Comparison of ENCODE assay signal across 17 mouse cellular contexts in the genomic region with DNA sequence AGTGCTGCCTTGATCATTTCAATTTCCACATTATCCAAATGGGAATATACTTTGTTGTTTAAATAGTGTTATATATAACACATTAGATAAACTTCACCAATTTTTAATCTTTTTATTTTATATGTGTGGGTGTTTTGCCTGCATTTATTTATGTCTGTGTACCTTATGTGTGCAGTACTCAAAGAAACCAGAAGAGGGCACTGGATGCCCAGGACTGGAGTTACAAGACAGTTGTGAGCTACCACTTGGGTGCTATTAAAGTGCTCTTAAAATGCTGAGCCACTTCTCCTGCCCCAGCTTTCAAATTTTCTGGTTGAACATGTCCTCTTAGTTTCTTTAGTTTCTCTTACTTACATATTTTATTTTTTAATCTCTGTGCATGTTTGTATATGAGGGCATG. TPM values are rescaled to one million over a fixed set of nuclear protein-coding genes. Genes with fewer than 3 reads are reported as not detected.
DNase-seq lines count a peak whose midpoint lies in the region; ATAC-seq and TF ChIP-seq lines count a peak whose summit lies in the region.
"Had no signal": no experiment of that assay in that cellular context is flagged by ENCODE, and none has a peak within 500 bp of the region (broad histone marks: within the 10 kb centered on the region; RNA-seq: fewer than 3 reads in every experiment).

No protein-coding gene starts in this region.

- DNase-seq in hindbrain, postnatal 0 days (ENCODE audit: low spot score) = no peak
- DNase-seq in thymus, postnatal 14 days = peak; percentile 5
- DNase-seq in thymus, postnatal 36 days = no peak
- DNase-seq in c-Kit-positive CD71-positive TER-119-negative erythroid progenitor cells, embryonic 14.5 days (ENCODE audit: low read depth) = peak; percentile 10
- DNase-seq in adrenal gland, postnatal 25 days = no peak
- no peak for DNase-seq in adrenal gland, postnatal 10 days
- DNase-seq: cerebellum, adult 9-10 months; heart, adult 18-20 months; heart, postnatal 14 days; kidney, postnatal 14 days; left cerebral cortex, postnatal 4 days; thymus, postnatal 4 days had no signal

- H3K36me3 ChIP-seq in hindbrain, postnatal 0 days (ENCODE audit: insufficient read depth, low read length) = peaks cover 14% of the 10 kb centered on the region; the same call in 1 of the 2 replicates
- peaks cover 39% of the 10 kb centered on the region for H3K36me3 ChIP-seq in hindbrain, embryonic 13.5 days
- H3K36me3 ChIP-seq: forebrain, embryonic 12.5 days; liver, embryonic 15.5 days; stomach, embryonic 15.5 days had no signal

- no peak for ATAC-seq in hindbrain, postnatal 0 days
- no peak for ATAC-seq in hindbrain, embryonic 13.5 days (ENCODE audit: low FRiP score)

- no peaks in the 10 kb centered on the region for H3K4me1 ChIP-seq in hindbrain, postnatal 0 days (ENCODE audit: insufficient read depth, low read length)
- no peaks in the 10 kb centered on the region for H3K4me1 ChIP-seq in hindbrain, embryonic 13.5 days (replicated peaks)
- H3K4me1 ChIP-seq: embryonic facial prominence, embryonic 13.5 days; forebrain, embryonic 12.5 days; liver, embryonic 15.5 days; stomach, embryonic 15.5 days had no signal

- H3K27ac ChIP-seq in hindbrain, postnatal 0 days = no peak overlapping the region
- H3K27ac ChIP-seq in hindbrain, embryonic 13.5 days = no peak overlapping the region
- H3K27ac ChIP-seq: embryonic facial prominence, embryonic 13.5 days; forebrain, embryonic 12.5 days; liver, embryonic 15.5 days; stomach, embryonic 15.5 days had no signal

- no peak overlapping the region for H3K9ac ChIP-seq in hindbrain, postnatal 0 days (replicated peaks; ENCODE audit: low read length)
- no peak overlapping the region for H3K9ac ChIP-seq in hindbrain, embryonic 13.5 days
- H3K9ac ChIP-seq: embryonic facial prominence, embryonic 13.5 days; forebrain, embryonic 12.5 days; liver, embryonic 15.5 days; stomach, embryonic 15.5 days had no signal

- peak; percentile 33 for TF ChIP-seq CTCF in hindbrain, postnatal 0 days (IDR thresholded peaks at IDR 0.05; ENCODE audit: low read depth)

- H3K9me3 ChIP-seq in hindbrain, postnatal 0 days (ENCODE audit: low read length) = no peaks in the 10 kb centered on the region
- no peaks in the 10 kb centered on the region for H3K9me3 ChIP-seq in hindbrain, embryonic 13.5 days
- H3K9me3 ChIP-seq: embryonic facial prominence, embryonic 13.5 days; forebrain, embryonic 12.5 days; liver, embryonic 15.5 days; stomach, embryonic 15.5 days had no signal

- no peak overlapping the region for H3K4me3 ChIP-seq in hindbrain, postnatal 0 days (ENCODE audit: low read length)
- no peak overlapping the region for H3K4me3 ChIP-seq in hindbrain, embryonic 13.5 days
- H3K4me3 ChIP-seq: embryonic facial prominence, embryonic 13.5 days; forebrain, embryonic 12.5 days; liver, embryonic 15.5 days; stomach, embryonic 15.5 days had no signal

- H3K4me2 ChIP-seq in hindbrain, postnatal 0 days (ENCODE audit: low read depth, low read length) = no peak overlapping the region
- H3K4me2 ChIP-seq in hindbrain, embryonic 13.5 days = no peak overlapping the region
- H3K4me2 ChIP-seq: embryonic facial prominence, embryonic 13.5 days; forebrain, embryonic 12.5 days; liver, embryonic 15.5 days; stomach, embryonic 15.5 days had no signal

- no peaks in the 10 kb centered on the region for H3K27me3 ChIP-seq in hindbrain, postnatal 0 days (ENCODE audit: insufficient read depth, low read length)
- H3K27me3 ChIP-seq in hindbrain, embryonic 13.5 days = no peaks in the 10 kb centered on the region
- H3K27me3 ChIP-seq: embryonic facial prominence, embryonic 13.5 days; forebrain, embryonic 12.5 days; liver, embryonic 15.5 days; stomach, embryonic 15.5 days had no signal

RNA-seq across cellular contexts. Expression of a gene that starts 16.9 kb away (rescaled TPM):
- 28.7 and 34.0 TPM in 2 replicates for total RNA-seq in hindbrain, postnatal 0 days (2014; rRNA removed)
- 35.0 and 37.7 TPM in 2 replicates for polyA plus RNA-seq in hindbrain, postnatal 0 days (2015; fragmentation: Nextera tagmentation; extraction: Ambion mirVana)
- 30.4 and 31.3 TPM in 2 replicates for polyA plus RNA-seq in hindbrain, embryonic 13.5 days (2015; fragmentation: Nextera tagmentation; extraction: Ambion mirVana)
- 11.9 and 13.7 TPM in 2 replicates for total RNA-seq in adrenal gland, postnatal 25 days (2021)
- 10 to 100 TPM in 1 of 2 experiments, 1 to 10 TPM in 1; 7.7 to 10.8 TPM for total RNA-seq in adrenal gland, postnatal 10 days (2021)

Comparison
In these comparisons a context has a peak if more than half of its experiments do, and no peak if none do; other contexts are left out.
1. DNase-seq: peak in thymus, postnatal 14 days (single experiment) and c-Kit-positive CD71-positive TER-119-negative erythroid progenitor cells, embryonic 14.5 days (single experiment); none in hindbrain, postnatal 0 days (single experiment), thymus, postnatal 36 days (0 of 2), adrenal gland, postnatal 25 days (single experiment) and adrenal gland, postnatal 10 days (single experiment).